Mouse (Mus musculus): Measurements from ENCODE around the gene Llgl2.

GRCm38 (mm10) chr11:115903384-115904230 lies 79.8 kb downstream of the Llgl2 start:
- no peak for TF ChIP-seq CTCF (IDR thresholded peaks at IDR 0.05; ENCODE audit: extremely low read depth, insufficient read length, insufficient replicate concordance, low read depth, low read length)
- TF ChIP-seq POLR2A (IDR thresholded peaks at IDR 0.05; ENCODE audit: low read depth, low read length) = no peak
